Mouse (Mus musculus) large intestine, adult 2 months (tissue): ENCODE data around the gene Paqr4. TPM values are rescaled to one million over a fixed set of nuclear protein-coding genes. Genes with fewer than 3 reads are reported as not detected.

ENCODE experiments used
- polyA plus RNA-seq: library from polyadenylated mRNA; depleted of rRNA; stranded (reverse); fragments of >200 nt; gene quantifications from 2 replicates; pipeline ENCODE4 v1.2.3, GENCODE M21; 2012; rRNA removed

Paqr4 gene
- polyA plus RNA-seq, 1 experiment, result 155 TPM

Other genes with a start within 250 kb of the Paqr4 start
- 10.6 and 11.2 TPM in 2 replicates for gene Zfp213, start 176.6 kb downstream of the Paqr4 start, polyA plus RNA-seq
- gene Zfp13, start 141.4 kb downstream of the Paqr4 start, polyA plus RNA-seq, result 4.4 and 5.5 TPM in 2 replicates
- not detected in 2 replicates for gene Zscan10, start 140.0 kb downstream of the Paqr4 start, polyA plus RNA-seq
- 0.41 and 0.67 TPM in 2 replicates for gene Mmp25, start 95.6 kb downstream of the Paqr4 start, polyA plus RNA-seq
- 6.1 and 6.4 TPM in 2 replicates for gene Bicdl2, start 80.4 kb downstream of the Paqr4 start, polyA plus RNA-seq
- 197 and 204 TPM in 2 replicates for gene Hcfc1r1, start 67.3 kb downstream of the Paqr4 start, polyA plus RNA-seq
- gene Thoc6, start 67.0 kb downstream of the Paqr4 start, polyA plus RNA-seq, result 27.1 and 28.7 TPM in 2 replicates
- 8.1 and 8.4 TPM in 2 replicates for gene Tnfrsf12a, start 63.4 kb downstream of the Paqr4 start, polyA plus RNA-seq
- not detected in 2 replicates for gene Cldn6, start 61.6 kb downstream of the Paqr4 start, polyA plus RNA-seq
- gene Cldn9, start 56.8 kb downstream of the Paqr4 start, polyA plus RNA-seq, result 0.15 TPM in 1 of 2 replicates, not detected in the other
- gene 1520401A03Rik, start 18.1 kb downstream of the Paqr4 start, polyA plus RNA-seq, result 0.02 and 0.03 TPM in 2 replicates
- 41.2 and 45.7 TPM in 2 replicates for gene Pkmyt1, start 14.5 kb downstream of the Paqr4 start, polyA plus RNA-seq
- gene Kremen2, start 5.0 kb upstream of the Paqr4 start, polyA plus RNA-seq, result 3.1 and 3.5 TPM in 2 replicates
- 27.3 and 34.9 TPM in 2 replicates for gene Flywch1, start 30.7 kb upstream of the Paqr4 start, polyA plus RNA-seq
- gene Flywch2, start 45.2 kb upstream of the Paqr4 start, polyA plus RNA-seq, result 4.5 and 6.5 TPM in 2 replicates
- 284 and 419 TPM in 2 replicates for gene Srrm2, start 49.7 kb upstream of the Paqr4 start, polyA plus RNA-seq
- 771 and 864 TPM in 2 replicates for gene Elob, start 88.3 kb upstream of the Paqr4 start, polyA plus RNA-seq
- 0.09 and 0.58 TPM in 2 replicates for gene Prss33, start 95.2 kb upstream of the Paqr4 start, polyA plus RNA-seq
- gene Prss32, start 103.0 kb upstream of the Paqr4 start, polyA plus RNA-seq, result 495 and 577 TPM in 2 replicates
- 1.8 and 3.3 TPM in 2 replicates for gene Prss41, start 103.3 kb upstream of the Paqr4 start, polyA plus RNA-seq
- not detected in 2 replicates for gene Prss21, start 127.2 kb upstream of the Paqr4 start, polyA plus RNA-seq
- not detected in 2 replicates for gene Dcpp1, start 140.0 kb upstream of the Paqr4 start, polyA plus RNA-seq
- not detected in 2 replicates for gene Dcpp2, start 140.0 kb upstream of the Paqr4 start, polyA plus RNA-seq
- not detected in 2 replicates for gene Dcpp3, start 176.6 kb upstream of the Paqr4 start, polyA plus RNA-seq
- gene Sbp, start 200.8 kb upstream of the Paqr4 start, polyA plus RNA-seq, result not detected in 2 replicates
- gene Sbpl, start 214.4 kb upstream of the Paqr4 start, polyA plus RNA-seq, result not detected in 2 replicates
- gene Prss30, start 239.7 kb upstream of the Paqr4 start, polyA plus RNA-seq, result 291 and 302 TPM in 2 replicates